Mouse (Mus musculus) naive thymus-derived CD4-positive, alpha-beta T cell, adult 2 months (primary cell): ENCODE measurements around the gene Peli2.
A peak's percentile ranks its signal among the peaks of the same experiment; 100 is the strongest.

Experiments used
- DNase-seq: peaks from one replicate; pipeline ENCODE4 v3.0.0-alpha.2; 2011; ENCODE audit warnings: low read depth

Peli2 gene

DNA sequence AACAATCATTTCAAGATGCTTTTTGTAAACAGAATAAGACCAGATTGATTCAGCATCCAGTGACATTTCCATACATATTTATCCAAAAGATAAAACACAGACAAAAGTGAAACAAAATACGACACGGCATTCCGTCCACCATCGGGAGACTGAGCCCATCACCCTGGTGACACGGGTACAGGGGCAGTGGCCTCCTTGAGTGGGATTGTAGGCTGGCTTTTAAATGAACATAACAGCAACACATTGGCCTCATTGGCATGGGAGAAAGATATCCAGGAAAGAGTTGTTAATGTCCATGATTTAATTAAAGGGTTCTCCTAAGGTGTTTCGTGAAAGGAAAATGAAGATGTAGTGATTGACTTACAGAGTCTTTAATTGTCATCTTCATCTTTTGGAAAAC lies 5.3 kb downstream of the Peli2 start:
- no peak for DNase-seq

- DNase-seq, result no peak
These were observed 6.3 kb downstream of the Peli2 start for GRCm38 (mm10) chr14:48126931-48127330.

DNA sequence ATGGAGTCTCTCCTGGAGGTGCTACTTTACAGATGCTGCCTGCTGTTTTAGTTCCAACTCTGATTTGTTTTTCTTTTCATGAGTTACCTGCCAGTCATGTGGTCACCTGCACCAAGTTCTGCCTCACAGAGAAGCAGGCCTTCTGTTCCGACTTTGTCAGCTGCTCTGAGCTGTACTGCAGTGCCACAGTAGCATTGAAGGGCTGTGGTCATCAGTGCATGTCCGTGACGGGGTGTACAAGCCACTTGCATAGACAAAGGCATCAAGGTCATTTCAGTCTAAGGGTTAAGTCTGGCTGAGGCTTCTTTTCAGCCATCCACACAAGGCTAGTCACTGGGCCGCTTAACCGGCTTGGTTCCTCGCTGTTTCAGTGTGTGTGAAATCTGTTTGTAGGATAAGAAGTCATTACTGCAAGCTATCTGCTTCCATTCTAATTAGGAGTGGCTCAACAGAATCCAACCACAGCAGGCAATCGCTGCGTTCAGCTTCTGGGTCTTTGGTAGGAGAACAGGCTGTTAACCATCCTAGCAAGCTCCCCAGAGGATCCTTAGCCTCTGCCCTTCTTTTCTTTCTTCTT lies 7.1 kb downstream of the Peli2 start:
- no peak for DNase-seq

GRCm38 (mm10) chr14:48128701-48129100 lies 8.1 kb downstream of the Peli2 start:
- DNase-seq, result no peak

DNA sequence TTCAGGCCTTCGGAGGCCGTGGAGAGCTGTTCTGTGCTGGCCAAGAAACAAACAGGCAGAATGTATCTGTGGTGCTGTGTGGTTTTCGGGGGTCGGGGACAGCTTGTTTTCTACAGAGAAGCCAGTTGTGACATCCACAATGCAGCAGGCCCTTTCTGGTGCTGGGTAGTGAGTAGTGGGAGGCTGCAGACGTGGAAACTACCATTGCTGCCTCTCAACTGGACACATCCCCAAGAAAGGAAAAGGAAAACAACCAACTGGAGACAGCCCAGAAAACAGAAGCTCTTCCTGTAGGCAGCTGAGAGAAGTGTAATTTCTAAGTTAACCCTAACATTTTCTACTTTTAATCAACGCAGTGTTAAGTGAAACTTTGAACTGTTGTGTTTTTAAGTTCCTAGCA lies 9.4 kb downstream of the Peli2 start:
- no peak for DNase-seq

DNA sequence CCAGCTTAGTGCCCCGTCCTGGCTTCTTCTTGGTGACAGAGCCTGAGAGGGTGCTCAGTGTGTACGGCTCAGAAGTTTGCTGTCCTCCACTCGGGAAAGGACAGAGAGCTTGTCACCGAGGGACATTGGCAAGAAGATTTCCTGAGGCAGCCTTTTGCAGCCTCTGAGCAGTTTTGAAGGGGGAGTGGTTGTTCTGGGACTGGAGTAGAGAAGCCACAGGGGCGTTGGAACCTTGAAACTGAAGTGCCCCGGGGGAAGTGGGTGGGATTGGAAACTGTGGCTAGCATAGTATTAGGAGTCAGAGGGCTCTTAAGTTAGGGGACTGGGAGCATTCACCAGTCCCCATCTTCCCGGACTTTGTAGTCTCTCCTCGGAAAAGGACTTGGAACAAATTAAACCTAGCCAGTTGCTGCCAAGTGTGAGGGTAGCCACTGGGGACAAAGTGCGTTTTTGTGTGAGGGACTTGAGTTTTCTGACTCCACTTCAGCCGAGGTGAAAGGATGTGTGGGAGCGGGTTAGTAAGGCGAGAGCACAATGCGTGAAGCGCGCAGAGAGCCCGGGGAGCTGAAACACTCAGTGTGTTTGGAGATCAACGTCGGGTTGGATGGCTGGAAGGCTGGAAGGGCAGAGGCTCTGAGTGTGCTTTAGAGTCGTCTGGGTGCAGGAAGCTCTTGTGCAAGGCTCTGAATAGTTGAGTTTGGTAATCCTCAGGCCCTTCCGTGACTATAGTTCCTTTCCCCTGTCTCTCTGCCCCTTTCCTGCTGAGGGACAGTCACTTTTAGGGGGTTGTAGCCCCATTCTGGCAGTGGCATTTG lies 10.3 kb downstream of the Peli2 start:
- no peak for DNase-seq

GRCm38 (mm10) chr14:48131576-48131922 lies 10.9 kb downstream of the Peli2 start:
- DNase-seq, result no peak

DNA sequence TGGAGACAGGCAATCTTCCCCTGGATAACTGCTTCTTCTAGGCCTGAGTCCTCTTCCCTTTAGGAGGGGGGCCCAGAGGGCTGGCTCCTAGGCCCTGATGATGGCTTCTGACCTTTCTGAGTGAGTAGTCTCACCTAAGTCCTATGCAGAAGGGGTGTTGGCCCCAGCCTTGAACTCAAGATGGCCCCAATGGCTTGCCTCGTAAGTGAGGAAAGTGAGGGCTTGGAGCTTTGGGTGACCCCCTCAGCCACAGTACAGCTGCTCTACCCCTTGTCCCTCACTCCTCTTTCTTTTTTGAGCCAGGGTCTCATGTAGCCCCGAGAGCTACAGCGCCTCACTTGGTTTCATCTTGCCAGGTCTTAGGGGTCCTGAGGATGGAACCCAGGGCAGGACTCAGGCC lies 11.6 kb downstream of the Peli2 start:
- no peak for DNase-seq

- peak; percentile 19 for DNase-seq
These were observed 12.5 kb downstream of the Peli2 start for GRCm38 (mm10) chr14:48132865-48133802.

DNA sequence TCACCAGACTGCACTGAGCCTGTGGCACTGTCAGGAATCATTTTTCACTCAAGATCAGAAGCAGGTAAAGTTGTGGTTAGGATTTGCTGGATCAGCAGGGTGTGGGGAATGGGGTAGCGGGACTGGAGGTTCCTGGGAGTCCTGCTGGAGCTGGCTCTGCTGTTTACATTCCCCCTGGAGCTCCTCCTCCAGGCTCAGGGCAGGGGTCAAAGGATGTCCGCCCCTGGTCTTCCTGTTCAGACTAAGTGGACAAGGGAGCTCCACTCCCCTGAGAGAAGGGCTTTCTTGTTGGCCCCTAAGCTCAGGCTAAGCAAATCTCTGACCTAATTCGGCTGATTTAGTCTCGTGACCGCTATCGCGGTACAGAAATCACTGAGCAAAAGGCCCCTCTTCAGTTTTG lies 13.7 kb downstream of the Peli2 start:
- DNase-seq, result no peak

DNA sequence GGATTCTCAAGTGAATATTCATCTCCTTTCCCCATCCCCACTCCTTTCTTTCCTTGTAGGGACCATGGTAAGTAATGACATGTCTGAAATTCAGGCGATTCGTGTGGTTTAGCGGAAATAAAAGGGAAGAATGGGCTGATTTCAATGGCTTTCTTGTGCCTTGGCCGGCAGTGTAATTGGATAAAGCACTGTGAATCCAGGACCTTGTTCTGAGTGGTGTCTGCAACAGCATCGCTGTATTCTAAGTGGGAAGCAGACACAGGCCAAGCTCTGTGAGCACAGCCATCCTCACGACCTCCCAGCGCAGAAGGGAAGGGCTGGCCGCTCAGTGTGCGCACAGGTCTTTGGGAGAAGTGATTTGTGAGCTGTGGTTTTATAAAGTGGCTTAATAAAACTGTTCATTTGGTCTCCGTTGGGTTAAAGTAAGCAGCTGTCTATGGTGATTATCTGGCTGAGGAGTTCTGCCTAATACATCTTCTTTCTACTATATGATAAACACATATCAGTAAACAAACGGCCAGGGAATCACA lies 15.3 kb downstream of the Peli2 start:
- no peak for DNase-seq

GRCm38 (mm10) chr14:48137731-48138130 lies 17.1 kb downstream of the Peli2 start:
- no peak for DNase-seq

- DNase-seq, result peak; percentile 29
These were observed 17.5 kb downstream of the Peli2 start for GRCm38 (mm10) chr14:48138138-48138537.

DNA sequence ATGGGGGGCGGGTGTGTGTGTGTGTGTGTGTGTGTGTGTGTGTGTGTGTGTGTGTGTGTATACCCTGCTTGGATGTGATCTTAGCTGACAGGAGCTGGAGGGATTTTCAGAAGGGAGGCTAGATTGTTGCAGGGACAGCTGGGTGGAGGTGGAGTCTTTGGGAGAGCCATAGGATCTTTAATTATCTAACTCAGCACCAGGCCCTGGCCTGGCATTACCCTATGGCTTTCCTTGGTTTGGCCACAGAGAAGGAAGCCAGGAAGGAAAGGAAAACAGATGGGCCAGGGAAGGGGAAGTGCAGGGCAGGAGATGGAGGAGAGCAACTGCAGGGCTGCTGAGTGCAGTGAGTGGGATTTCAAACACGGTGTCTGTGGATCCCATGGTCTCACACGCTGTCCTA lies 18.8 kb downstream of the Peli2 start:
- DNase-seq, result no peak

DNA sequence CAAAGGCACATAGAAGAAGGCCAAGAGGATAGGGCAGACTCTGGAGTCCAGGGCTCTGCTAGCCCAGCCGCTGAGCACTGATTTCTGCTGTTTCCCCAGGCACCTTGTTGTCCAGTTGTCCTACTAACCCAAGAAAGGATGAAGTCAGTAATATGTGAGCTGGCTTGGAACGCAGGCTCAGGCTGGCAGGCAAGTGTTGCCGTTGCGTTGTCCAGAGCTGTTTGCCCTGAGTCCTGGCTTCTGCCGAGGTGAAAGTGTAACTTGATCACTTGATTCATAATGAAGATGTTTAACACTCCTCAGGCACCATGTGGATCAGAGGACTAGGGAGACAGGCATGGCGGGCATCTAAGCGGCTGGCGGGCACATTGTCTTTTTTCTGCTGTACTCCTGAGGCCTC lies 21.1 kb downstream of the Peli2 start:
- DNase-seq, result no peak

GRCm38 (mm10) chr14:48142696-48143095 lies 22.1 kb downstream of the Peli2 start:
- no peak for DNase-seq

GRCm38 (mm10) chr14:48143141-48143540 lies 22.5 kb downstream of the Peli2 start:
- DNase-seq, result no peak

DNA sequence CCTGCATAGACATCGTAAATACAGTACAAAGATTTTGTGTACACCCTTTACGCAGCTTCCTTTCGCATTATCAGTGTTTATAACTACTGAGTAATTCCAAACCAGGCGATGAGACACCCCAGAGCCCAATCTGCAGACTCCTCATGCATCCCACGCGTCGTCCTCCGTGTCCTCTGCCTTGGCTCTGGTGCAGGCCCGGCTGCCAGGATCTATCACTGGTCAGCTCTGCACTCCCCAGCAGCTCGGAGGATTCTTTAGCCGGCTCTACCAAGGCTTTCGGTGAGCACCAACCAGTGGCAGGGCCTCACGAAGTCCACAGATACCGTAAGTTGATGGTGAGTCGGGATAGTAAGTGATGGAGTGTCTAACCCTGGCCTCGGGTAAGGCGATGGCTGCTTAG lies 23.7 kb downstream of the Peli2 start:
- DNase-seq, result no peak

DNA sequence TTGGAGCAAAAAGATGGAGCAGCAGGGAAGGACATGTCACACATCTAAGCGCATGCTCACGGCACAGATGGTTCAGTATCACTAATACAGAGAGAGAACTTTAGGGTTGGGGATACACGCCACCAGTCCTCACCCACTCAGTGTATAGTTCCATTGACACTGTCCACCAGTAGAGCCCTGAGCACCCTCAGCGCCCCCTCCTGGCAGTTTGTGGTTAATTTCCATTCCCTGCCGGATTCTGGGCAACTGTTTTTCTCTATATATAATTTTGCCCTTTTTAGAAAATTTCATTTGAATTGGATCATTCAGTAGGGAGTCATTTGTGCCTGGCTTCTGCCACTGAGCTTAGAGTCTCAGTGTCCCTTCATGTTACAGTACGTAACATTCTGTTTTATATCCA lies 27.1 kb downstream of the Peli2 start:
- no peak for DNase-seq

DNA sequence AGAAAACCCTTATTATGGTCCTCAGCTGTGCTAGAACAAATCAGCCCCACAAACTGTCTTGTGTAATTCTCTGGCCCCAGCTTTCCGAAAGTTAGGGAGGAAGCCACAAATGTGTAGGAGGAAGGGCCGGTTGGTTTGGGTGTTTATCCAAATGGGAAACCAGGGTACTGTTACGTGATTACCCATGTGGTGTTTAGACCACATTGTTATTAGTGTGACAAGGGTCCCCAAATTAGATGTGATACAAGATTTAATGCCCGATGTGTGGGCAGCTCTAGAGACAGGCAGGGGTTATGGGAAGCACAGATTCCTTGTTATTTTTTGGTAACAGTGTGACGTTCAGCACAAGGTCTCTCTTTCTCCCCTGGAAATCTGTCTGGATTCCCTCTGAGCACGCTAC lies 28.0 kb downstream of the Peli2 start:
- DNase-seq, result no peak

DNA sequence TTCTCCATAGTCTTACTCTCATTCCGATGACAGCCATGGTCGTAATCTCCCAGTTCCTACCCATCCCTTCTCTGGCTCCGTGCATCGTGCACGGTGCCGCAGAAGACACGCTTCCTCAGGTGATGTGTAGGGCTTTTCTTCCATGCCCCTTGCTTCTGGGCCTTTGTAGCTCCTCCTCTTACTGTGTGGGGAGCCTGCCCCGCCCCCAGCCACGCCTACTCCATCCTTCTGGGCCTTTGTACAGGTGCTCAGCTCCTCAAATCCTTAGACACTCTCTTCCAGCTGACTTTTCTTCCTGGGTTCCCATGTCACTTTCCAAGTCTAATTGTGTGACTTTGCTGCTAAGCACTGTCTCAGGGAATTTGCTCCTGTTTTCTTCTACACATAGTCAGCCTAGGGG lies 28.7 kb downstream of the Peli2 start:
- DNase-seq, result no peak

- no peak for DNase-seq
These were observed 30.3 kb downstream of the Peli2 start for GRCm38 (mm10) chr14:48150903-48151302.

- DNase-seq, result no peak
These were observed 30.9 kb downstream of the Peli2 start for GRCm38 (mm10) chr14:48151554-48151953.
